Mouse (Mus musculus) intestine, postnatal 0 days (tissue): ENCODE results near the gene Fhdc1. TPM values are rescaled to one million over a fixed set of nuclear protein-coding genes. Genes with fewer than 3 reads are reported as not detected.
A peak's percentile ranks its signal among the peaks of the same experiment; 100 is the strongest.

ENCODE experiments used
- ATAC-seq: fragments of 200-750 bp; cut with Nextera tagmentation; 2 replicates; pipeline ENCODE4 v1.8.0; 2017; ENCODE audit warnings: mild to moderate bottlenecking, moderate TSS enrichment, moderate library complexity
- H3K27ac ChIP-seq: fragments of 300-500 bp; sonication (generic); 2 replicates; pipeline ENCODE4 v1.5.1; 2014; ENCODE audit warnings: mild to moderate bottlenecking, low read depth, low read length, moderate library complexity
- H3K27me3 ChIP-seq: fragments of 300-500 bp; sonication (generic); replicated peaks from 2 replicates; pipeline ENCODE4 v1.6.1; 2014; ENCODE audit warnings: low read length, mixed read lengths; ENCODE audit not compliant: control insufficient read depth, insufficient read depth
- H3K36me3 ChIP-seq: fragments of 300-500 bp; sonication (generic); 2 replicates; pipeline ENCODE4 v1.6.1; 2014; ENCODE audit warnings: mild to moderate bottlenecking, moderate library complexity; ENCODE audit not compliant: control insufficient read depth, insufficient read depth
- H3K4me1 ChIP-seq: fragments of 300-500 bp; sonication (generic); replicated peaks from 2 replicates; pipeline ENCODE4 v1.6.1; 2014; ENCODE audit warnings: antibody characterized with exemption, low read length, mixed read lengths; ENCODE audit not compliant: control insufficient read depth, insufficient read depth
- H3K4me2 ChIP-seq: fragments of 300-500 bp; sonication (generic); replicated peaks from 2 replicates; pipeline ENCODE4 v1.6.1; 2014; ENCODE audit warnings: low read depth, mild to moderate bottlenecking, moderate library complexity
- H3K4me3 ChIP-seq: fragments of 300-500 bp; sonication (generic); 2 replicates; pipeline ENCODE4 v1.5.1; 2014; ENCODE audit warnings: low read depth, low read length
- H3K9ac ChIP-seq: fragments of 300-500 bp; sonication (generic); 2 replicates; pipeline ENCODE4 v1.6.1; 2014; ENCODE audit warnings: mild to moderate bottlenecking, low read depth, low read length
- H3K9me3 ChIP-seq: fragments of 300-500 bp; sonication (generic); 2 replicates; pipeline ENCODE4 v1.6.1; 2016; ENCODE audit warnings: mixed run types; ENCODE audit not compliant: control insufficient read depth
- CTCF ChIP-seq: sonication (generic); IDR thresholded peaks from 2 replicates; pipeline ENCODE4 v1.5.1; 2016; ENCODE audit warnings: low read depth, mild to moderate bottlenecking, control low read depth, antibody characterized with exemption, moderate library complexity
- WGBS: fragments of 180-500 bp; shearing (Covaris S2); extraction: QIAGEN DNeasy Blood & Tissue Kit; methylation state at CpG from one replicate; pipeline ENCODE4 v1.1.7; 2014; 5-methylcytosine and 5-hydroxymethylcytosine counted together
- polyA plus RNA-seq: library from polyadenylated mRNA; unstranded; fragments of >200 nt; fragmentation: Nextera tagmentation; extraction: Ambion mirVana; gene quantifications from 2 replicates; pipeline ENCODE4 v1.2.1, GENCODE M21; 2015

Gene Fhdc1
- polyA plus RNA-seq, 1 experiment from 2014 or later = 9.8 TPM

- WGBS = 51% methylated on average over 7 of the region's 7 CpGs
- no peaks in the 10 kb centered on the region; the same call in 1 of the 2 replicates for H3K36me3 ChIP-seq
- no peaks in the 10 kb centered on the region for H3K9me3 ChIP-seq
- no peak overlapping the region for H3K9ac ChIP-seq
- H3K27me3 ChIP-seq = peaks cover 4% of the 10 kb centered on the region; the same call in 1 of the 2 replicates
- H3K4me2 ChIP-seq = peak overlapping the region; percentile 100
- peaks cover 4% of the 10 kb centered on the region; the same call in 1 of the 2 replicates for H3K4me1 ChIP-seq
- TF ChIP-seq CTCF = no peak
- ATAC-seq = no peak
- peak overlapping the region; percentile 73; the same call in 1 of the 2 replicates for H3K4me3 ChIP-seq
- no peak overlapping the region for H3K27ac ChIP-seq
These were observed 2.0 kb downstream of the Fhdc1 start for GRCm38 (mm10) chr3:84478195-84478594.

DNA sequence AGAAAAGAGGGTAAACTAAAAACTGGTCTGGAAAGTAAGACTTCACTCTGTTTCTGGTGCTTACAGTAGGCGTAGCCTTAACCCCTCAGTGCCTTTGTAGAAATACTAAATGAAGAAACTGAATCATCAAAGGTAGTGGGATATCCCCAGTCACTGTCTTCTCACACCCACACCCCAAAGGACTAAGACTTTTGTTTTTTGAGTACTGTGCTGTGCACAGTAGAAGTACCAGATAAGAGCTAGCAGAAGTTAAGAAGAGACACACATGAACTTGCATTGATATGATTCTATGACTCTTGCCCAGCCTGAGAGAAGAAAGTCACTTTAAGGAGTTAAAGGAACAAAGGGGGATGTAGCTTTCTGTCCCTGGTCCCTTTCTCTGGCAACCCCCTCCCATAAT, 2.7 kb downstream of the Fhdc1 start:
- no peak overlapping the region for H3K4me3 ChIP-seq
- TF ChIP-seq CTCF = no peak
- H3K27ac ChIP-seq = no peak overlapping the region
- H3K27me3 ChIP-seq = peaks cover 4% of the 10 kb centered on the region; the same call in 1 of the 2 replicates
- H3K4me1 ChIP-seq = peaks cover 4% of the 10 kb centered on the region; the same call in 1 of the 2 replicates
- no peak for ATAC-seq
- H3K9me3 ChIP-seq = no peaks in the 10 kb centered on the region
- H3K36me3 ChIP-seq = no peaks in the 10 kb centered on the region; the same call in 1 of the 2 replicates
- no peak overlapping the region for H3K9ac ChIP-seq
- no peak overlapping the region for H3K4me2 ChIP-seq
- WGBS = 94% methylated on average over 1 of the region's 1 CpGs

DNA sequence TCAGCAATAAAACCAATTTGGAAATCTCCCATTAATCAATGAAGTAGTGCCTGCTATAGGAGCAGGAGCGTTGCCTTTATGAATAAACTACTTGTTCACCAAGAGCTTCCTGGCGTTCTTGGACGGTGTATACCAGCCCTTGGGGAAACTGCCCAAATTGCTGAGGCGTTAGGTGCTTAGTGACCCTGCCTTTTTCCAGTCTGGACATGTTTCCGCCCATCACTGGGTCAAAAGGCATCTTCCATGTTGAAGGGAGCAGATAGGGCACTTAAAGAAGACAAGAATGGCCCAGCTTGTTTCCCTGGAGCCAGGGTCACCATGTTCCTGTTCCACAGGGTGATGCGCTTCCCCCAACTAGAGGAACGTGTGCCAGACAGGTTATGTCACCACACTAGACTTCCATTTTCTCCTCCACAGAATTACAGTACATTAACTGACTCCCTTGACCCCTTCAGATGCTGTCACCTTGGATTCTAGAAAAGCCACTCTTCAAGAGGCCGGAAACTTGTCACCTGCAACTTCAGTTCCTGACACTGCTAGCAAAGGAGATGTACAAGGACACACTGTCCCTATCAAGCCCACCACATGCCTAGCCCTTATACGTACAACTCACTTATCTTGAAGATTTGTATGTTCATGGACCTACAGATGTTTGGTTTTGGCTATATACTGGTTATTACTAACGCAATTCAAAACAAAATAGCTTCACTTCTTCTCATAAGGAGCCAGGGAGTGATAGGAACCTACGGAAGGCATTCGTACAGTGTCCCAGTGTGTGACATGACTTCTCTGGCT, 5.1 kb downstream of the Fhdc1 start:
- Histone ChIP-seq H3K9me3 (no peaks in the 10 kb centered on the region), H3K4me2 (no peak overlapping the region), H3K36me3 (no peaks in the 10 kb centered on the region; the same call in 1 of the 2 replicates), H3K27ac (no peak overlapping the region), H3K27me3 (peaks cover 4% of the 10 kb centered on the region; the same call in 1 of the 2 replicates), H3K4me1 (peaks cover 14% of the 10 kb centered on the region; the same call in 1 of the 2 replicates), H3K4me3 (no peak overlapping the region), H3K9ac (no peak overlapping the region)
- WGBS = 92% methylated on average over 12 of the region's 12 CpGs
- no peak for ATAC-seq
- no peak for TF ChIP-seq CTCF

- Histone ChIP-seq H3K4me2 (no peak overlapping the region), H3K9ac (no peak overlapping the region), H3K27me3 (peaks cover 4% of the 10 kb centered on the region; the same call in 1 of the 2 replicates), H3K9me3 (no peaks in the 10 kb centered on the region), H3K36me3 (no peaks in the 10 kb centered on the region; the same call in 1 of the 2 replicates), H3K27ac (no peak overlapping the region), H3K4me1 (peaks cover 14% of the 10 kb centered on the region; the same call in 1 of the 2 replicates), H3K4me3 (no peak overlapping the region)
- no peak for TF ChIP-seq CTCF
- WGBS = 81% methylated on average over 6 of the region's 6 CpGs
- no peak for ATAC-seq
These were observed 5.8 kb downstream of the Fhdc1 start for GRCm38 (mm10) chr3:84474398-84474797.

- ATAC-seq = no peak
- Histone ChIP-seq H3K4me2 (no peak overlapping the region), H3K36me3 (peaks cover 5% of the 10 kb centered on the region; the same call in 1 of the 2 replicates), H3K27me3 (0 out of 2 replicates have a peak, but pooled peaks cover under 1% of the 10 kb centered on the region), H3K4me1 (peaks cover 13% of the 10 kb centered on the region; the same call in 1 of the 2 replicates), H3K9me3 (no peaks in the 10 kb centered on the region), H3K4me3 (no peak overlapping the region), H3K27ac (no peak overlapping the region), H3K9ac (no peak overlapping the region)
- 45% methylated on average over 5 of the region's 5 CpGs for WGBS
- TF ChIP-seq CTCF = no peak
These were observed 7.3 kb downstream of the Fhdc1 start for GRCm38 (mm10) chr3:84472955-84473354.

DNA sequence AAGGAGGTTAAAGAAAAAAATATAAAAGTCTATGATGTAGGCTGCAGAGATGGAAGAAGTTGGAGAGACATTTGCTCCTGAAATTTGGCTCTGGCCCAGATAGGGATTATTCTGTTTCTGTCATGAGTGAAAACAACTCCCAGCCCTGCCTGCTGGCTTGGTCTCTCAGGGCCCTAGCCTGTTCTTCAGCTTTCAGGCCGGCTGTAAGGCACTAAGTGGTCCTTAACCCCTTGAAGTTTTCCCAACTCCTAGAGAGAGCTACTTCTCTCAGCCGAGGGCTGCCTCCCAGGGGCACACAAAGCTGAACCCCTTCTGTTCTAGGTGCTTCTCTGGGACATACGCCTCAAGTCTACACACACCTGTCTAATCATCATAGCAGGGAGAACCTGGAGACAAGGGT, 7.7 kb downstream of the Fhdc1 start:
- H3K4me2 ChIP-seq = no peak overlapping the region
- H3K9ac ChIP-seq = no peak overlapping the region
- peaks cover 5% of the 10 kb centered on the region; the same call in 1 of the 2 replicates for H3K36me3 ChIP-seq
- no peaks in the 10 kb centered on the region for H3K27me3 ChIP-seq
- H3K27ac ChIP-seq = no peak overlapping the region
- no peak overlapping the region for H3K4me3 ChIP-seq
- ATAC-seq = no peak
- WGBS = 44% methylated on average over 3 of the region's 3 CpGs
- H3K9me3 ChIP-seq = no peaks in the 10 kb centered on the region
- H3K4me1 ChIP-seq = peaks cover 13% of the 10 kb centered on the region; the same call in 1 of the 2 replicates
- TF ChIP-seq CTCF = no peak
